Mouse (Mus musculus): Measurements from ENCODE around the gene Adarb1. TPM values are rescaled to one million over a fixed set of nuclear protein-coding genes. Genes with fewer than 3 reads are reported as not detected.

Gene Adarb1
- polyA plus RNA-seq, 1 experiment from 2014 or later: 41.0 TPM

DNA sequence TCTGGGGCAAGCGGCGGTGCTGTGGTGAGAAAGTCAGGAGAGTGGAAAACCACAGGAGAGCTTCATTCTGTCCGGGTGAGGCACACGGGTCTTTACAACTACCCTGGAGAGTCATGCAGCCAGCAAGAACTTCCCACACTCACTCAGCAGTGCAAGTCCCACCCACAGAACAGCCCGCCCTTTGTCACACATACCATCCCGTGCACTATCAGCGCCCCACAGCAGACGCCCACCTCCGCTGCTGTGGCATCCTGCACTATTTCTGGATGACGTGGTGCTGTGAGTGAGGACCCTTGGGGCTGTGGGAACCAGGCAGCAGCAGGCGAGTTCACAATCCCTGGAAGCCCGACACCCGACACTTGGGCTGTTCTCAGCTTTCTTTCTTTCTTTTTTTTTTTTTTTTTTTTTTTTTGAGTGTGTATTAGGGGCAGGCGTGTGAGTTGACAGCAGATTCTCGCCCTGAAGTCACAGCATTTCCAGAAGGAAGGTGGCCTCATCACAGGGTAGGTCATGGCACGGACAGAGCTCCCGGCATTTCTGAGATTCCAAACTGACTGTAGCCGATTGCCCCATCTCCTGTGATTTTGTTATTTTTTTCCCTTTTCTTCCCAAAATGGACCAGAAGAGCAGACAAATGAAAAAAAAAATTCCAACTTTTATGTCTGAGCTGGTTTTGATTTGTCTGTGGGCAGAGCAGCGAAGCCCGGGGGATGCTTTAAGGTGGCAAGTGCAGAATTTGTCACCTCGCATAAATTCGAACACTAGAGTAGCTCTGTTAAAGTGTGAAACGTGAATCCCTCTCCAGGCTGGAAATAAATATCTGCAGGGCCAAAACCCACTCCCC lies 31.5 kb upstream of the Adarb1 start:
- ATAC-seq (ENCODE audit: borderline replicate concordance, extremely low read depth, low FRiP score, low TSS enrichment): peak; percentile 66; the same call in 1 of the 2 replicates
- Histone ChIP-seq H3K4me3 (peak overlapping the region; percentile 28), H3K4me2 (peak overlapping the region; percentile 52), H3K9ac (peak overlapping the region; percentile 27), H3K9me3 (no peaks in the 10 kb centered on the region; the same call in 1 of the 2 replicates), H3K4me1 (peaks cover 26% of the 10 kb centered on the region), H3K27me3 (no peaks in the 10 kb centered on the region), H3K27ac (peak overlapping the region; percentile 56), H3K36me3 (no peaks in the 10 kb centered on the region)
- WGBS: 16% methylated on average over 23 of the region's 23 CpGs

- Histone ChIP-seq H3K4me2 (peak overlapping the region; percentile 52), H3K4me3 (peak overlapping the region; percentile 28), H3K27me3 (no peaks in the 10 kb centered on the region), H3K9me3 (no peaks in the 10 kb centered on the region; the same call in 1 of the 2 replicates), H3K27ac (peak overlapping the region; percentile 56), H3K9ac (peak overlapping the region; percentile 27; the same call in 1 of the 2 replicates), H3K36me3 (no peaks in the 10 kb centered on the region), H3K4me1 (peaks cover 26% of the 10 kb centered on the region)
- 27% methylated on average over 6 of the region's 6 CpGs for WGBS
- 0 out of 2 replicates have a peak, but pooled peaks have one; percentile 14 for ATAC-seq (ENCODE audit: borderline replicate concordance, extremely low read depth, low FRiP score, low TSS enrichment)
Measured at GRCm38 (mm10) chr10:77448698-77449247, 30.7 kb upstream of the Adarb1 start.

DNA sequence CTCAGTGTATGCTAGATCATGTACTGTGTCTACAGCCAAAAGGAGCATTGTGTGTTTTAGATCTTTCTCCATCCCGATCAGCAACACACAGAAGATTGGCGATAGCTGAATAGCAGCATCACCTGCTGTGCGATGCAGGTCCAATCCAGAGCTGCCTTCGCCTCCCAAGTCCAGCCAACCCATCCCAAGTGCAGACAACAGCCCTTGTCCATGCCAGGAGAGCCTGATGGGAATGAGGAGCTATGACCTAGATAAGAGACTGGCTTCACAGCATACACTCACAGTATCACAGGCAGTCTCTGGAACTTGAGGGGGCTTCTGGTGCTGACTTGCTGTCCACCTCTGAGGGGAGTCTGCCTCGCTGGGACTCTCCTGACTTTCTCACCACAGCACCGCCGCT lies 30.1 kb upstream of the Adarb1 start:
- H3K4me1 ChIP-seq: peaks cover 26% of the 10 kb centered on the region
- H3K9me3 ChIP-seq: no peaks in the 10 kb centered on the region; the same call in 1 of the 2 replicates
- H3K36me3 ChIP-seq: no peaks in the 10 kb centered on the region
- no peak overlapping the region for H3K4me2 ChIP-seq
- no peaks in the 10 kb centered on the region for H3K27me3 ChIP-seq
- no peak overlapping the region for H3K9ac ChIP-seq
- H3K27ac ChIP-seq: no peak overlapping the region
- ATAC-seq (ENCODE audit: borderline replicate concordance, extremely low read depth, low FRiP score, low TSS enrichment): no peak
- H3K4me3 ChIP-seq: no peak overlapping the region
- 77% methylated on average over 7 of the region's 7 CpGs for WGBS

- WGBS: 14% methylated on average over 2 of the region's 2 CpGs
- H3K36me3 ChIP-seq: no peaks in the 10 kb centered on the region
- no peak overlapping the region for H3K4me2 ChIP-seq
- no peak overlapping the region for H3K4me3 ChIP-seq
- H3K9ac ChIP-seq: no peak overlapping the region
- H3K27me3 ChIP-seq: no peaks in the 10 kb centered on the region
- H3K4me1 ChIP-seq: peaks cover 26% of the 10 kb centered on the region
- ATAC-seq (ENCODE audit: borderline replicate concordance, extremely low read depth, low FRiP score, low TSS enrichment): no peak
- H3K9me3 ChIP-seq: no peaks in the 10 kb centered on the region; the same call in 1 of the 2 replicates
- no peak overlapping the region for H3K27ac ChIP-seq
Measured at GRCm38 (mm10) chr10:77447755-77448154, 29.7 kb upstream of the Adarb1 start.

DNA sequence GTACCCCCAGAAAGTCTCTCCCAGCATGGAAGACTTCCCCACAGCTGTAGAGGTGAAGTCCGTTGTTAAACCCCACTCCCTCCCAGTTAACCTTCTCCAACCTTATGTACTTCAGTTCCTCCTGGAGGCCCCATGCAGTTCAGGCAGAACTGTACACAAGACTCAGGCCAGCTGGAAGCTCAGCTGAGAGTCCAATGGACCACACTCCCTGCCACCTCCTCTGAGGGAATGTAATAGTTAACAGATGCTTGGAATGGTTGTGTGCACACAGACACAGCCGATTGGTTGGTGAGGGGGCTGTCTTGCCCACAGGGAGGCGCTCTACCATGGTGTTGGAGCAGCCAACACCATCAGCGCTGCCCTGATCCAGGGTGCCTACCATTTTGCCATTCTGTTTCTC lies 24.2 kb upstream of the Adarb1 start:
- no peak overlapping the region for H3K4me2 ChIP-seq
- H3K36me3 ChIP-seq: no peaks in the 10 kb centered on the region
- no peak for ATAC-seq (ENCODE audit: borderline replicate concordance, extremely low read depth, low FRiP score, low TSS enrichment)
- H3K4me3 ChIP-seq: no peak overlapping the region
- WGBS: 79% methylated on average over 4 of the region's 4 CpGs
- H3K9me3 ChIP-seq: no peaks in the 10 kb centered on the region; the same call in 1 of the 2 replicates
- peaks cover 23% of the 10 kb centered on the region for H3K4me1 ChIP-seq
- H3K27me3 ChIP-seq: no peaks in the 10 kb centered on the region
- no peak overlapping the region for H3K27ac ChIP-seq
- no peak overlapping the region for H3K9ac ChIP-seq

DNA sequence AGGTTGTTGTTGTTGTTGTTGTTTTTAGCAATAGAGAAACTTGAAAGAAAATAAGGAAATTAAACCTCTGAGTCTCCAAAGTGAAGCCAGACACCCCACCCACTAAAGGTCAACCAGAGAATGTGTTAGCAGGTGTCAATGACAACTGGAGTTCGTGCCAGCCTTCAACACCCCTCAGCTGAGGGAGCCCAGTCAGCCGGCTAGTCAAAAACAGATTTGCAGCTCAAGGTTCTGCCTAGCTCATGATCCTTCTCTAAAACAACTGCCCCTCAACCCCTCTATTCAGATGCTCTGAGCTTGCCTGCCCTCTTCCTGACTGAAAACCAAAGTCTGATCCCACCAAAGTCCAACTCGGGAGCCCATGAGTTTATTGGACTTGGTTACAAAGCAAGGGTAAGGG lies 23.7 kb upstream of the Adarb1 start:
- no peak for ATAC-seq (ENCODE audit: borderline replicate concordance, extremely low read depth, low FRiP score, low TSS enrichment)

DNA sequence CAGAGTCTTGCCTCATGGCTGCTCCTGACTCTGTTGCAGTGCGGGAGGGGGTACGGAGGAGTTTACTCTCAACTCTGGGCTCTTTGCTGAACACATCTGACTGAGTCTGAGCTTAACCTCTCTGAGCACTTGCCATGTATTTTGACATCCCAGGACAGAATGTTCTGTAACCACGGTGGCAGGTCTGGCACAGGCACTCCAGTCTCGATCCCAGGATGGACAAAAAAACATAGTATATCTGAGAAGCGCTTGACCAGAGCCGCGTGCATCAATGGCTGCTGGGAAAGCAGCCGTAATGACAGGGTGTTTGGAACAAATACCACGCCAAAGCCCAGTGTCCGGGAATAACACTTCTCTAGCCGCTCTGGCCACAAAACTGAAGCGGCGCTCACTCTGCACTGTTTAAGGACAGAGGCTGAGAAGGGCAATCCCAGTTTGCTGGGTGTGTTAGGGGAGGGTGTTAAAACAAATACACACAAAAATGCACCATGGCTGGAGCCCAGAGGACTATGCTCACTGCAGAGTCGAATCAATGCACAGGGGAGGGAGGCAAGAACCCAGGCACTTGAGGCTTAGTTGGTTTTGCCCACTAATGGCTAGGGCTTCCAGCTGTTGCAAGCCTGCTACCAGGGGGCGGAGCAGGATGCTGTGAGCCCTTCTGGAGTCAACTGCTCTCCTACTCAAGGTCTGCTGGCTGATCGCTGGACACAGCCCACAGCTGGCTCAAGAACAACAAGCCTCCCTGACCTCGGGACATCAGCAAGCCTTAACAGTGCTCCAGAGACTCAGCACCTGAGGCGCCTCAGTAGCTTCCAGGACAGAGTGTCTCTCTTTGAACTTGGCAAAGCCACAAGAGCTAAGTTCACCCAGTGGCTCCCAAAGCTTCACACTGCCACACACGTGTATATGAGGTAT lies 23.0 kb upstream of the Adarb1 start:
- 28% methylated on average over 19 of the region's 19 CpGs for WGBS
- Histone ChIP-seq H3K4me2 (peak overlapping the region; percentile 29), H3K9ac (no peak overlapping the region), H3K9me3 (no peaks in the 10 kb centered on the region; the same call in 1 of the 2 replicates), H3K4me1 (peaks cover 23% of the 10 kb centered on the region), H3K27ac (peak overlapping the region; percentile 54), H3K27me3 (no peaks in the 10 kb centered on the region), H3K36me3 (no peaks in the 10 kb centered on the region), H3K4me3 (no peak overlapping the region)
- peak; percentile 82 for ATAC-seq (ENCODE audit: borderline replicate concordance, extremely low read depth, low FRiP score, low TSS enrichment)

More for the DNA sequence above, 23.7 kb upstream of the Adarb1 start:
- H3K4me3 ChIP-seq: no peak overlapping the region
- no peaks in the 10 kb centered on the region for H3K27me3 ChIP-seq
- H3K9ac ChIP-seq: no peak overlapping the region
- no peaks in the 10 kb centered on the region; the same call in 1 of the 2 replicates for H3K9me3 ChIP-seq
- H3K27ac ChIP-seq: peak overlapping the region; percentile 54
- H3K4me2 ChIP-seq: no peak overlapping the region
- H3K4me1 ChIP-seq: peaks cover 23% of the 10 kb centered on the region
- H3K36me3 ChIP-seq: no peaks in the 10 kb centered on the region
- 65% methylated on average over 3 of the region's 3 CpGs for WGBS

GRCm38 (mm10) chr10:77440286-77440685 lies 22.2 kb upstream of the Adarb1 start:
- Histone ChIP-seq H3K4me2 (peak overlapping the region; percentile 29; the same call in 1 of the 2 replicates), H3K36me3 (no peaks in the 10 kb centered on the region), H3K4me3 (no peak overlapping the region), H3K9me3 (no peaks in the 10 kb centered on the region; the same call in 1 of the 2 replicates), H3K4me1 (peaks cover 23% of the 10 kb centered on the region), H3K9ac (no peak overlapping the region), H3K27ac (peak overlapping the region; percentile 54; the same call in 1 of the 2 replicates), H3K27me3 (no peaks in the 10 kb centered on the region)
- ATAC-seq (ENCODE audit: borderline replicate concordance, extremely low read depth, low FRiP score, low TSS enrichment): 0 out of 2 replicates have a peak, but pooled peaks have one; percentile 27
- WGBS: 43% methylated on average over 6 of the region's 6 CpGs

DNA sequence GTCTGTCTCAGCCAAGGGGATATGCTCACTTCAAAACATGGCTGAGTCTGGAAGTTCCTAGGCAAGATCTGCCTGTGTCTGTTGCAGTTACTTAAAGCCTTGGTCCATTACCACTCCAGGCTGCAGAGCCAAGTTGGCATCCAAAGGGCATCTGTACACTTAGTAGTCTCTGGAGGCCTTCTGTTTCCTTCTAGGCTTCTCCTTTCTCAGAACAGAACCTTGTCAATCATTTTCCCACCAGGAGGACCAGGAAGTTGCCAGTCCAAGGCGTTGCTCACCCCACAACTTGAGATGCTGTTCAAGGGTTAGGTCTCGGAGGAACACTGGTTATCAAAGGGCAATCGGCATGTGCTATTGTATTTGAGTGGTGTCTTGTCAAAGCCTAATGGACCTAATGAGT lies 21.0 kb upstream of the Adarb1 start:
- Histone ChIP-seq H3K9ac (no peak overlapping the region), H3K36me3 (no peaks in the 10 kb centered on the region), H3K4me3 (no peak overlapping the region), H3K9me3 (no peaks in the 10 kb centered on the region), H3K4me1 (peaks cover 30% of the 10 kb centered on the region), H3K27ac (no peak overlapping the region), H3K4me2 (no peak overlapping the region), H3K27me3 (no peaks in the 10 kb centered on the region)
- ATAC-seq (ENCODE audit: borderline replicate concordance, extremely low read depth, low FRiP score, low TSS enrichment): no peak
- WGBS: 80% methylated on average over 3 of the region's 3 CpGs

DNA sequence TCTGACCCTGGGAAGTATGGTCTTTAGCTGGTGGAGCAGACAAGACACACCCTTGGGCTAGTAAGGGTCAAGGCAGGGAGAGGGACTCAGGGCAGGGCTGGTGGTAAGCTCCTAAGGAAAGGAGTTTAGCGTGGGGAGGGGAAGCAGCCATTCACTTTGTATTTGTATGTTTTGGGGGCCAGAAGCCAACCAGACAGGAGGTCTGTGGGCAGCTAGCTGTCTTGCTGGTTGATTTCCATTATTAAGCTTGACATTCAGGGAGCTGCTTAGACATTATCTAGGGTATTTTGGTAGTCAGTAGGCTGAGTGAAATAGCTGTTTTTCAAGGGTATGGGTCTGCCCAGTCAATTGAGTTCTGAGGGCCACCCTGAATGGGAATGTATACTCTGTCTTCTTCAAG lies 20.0 kb upstream of the Adarb1 start:
- no peak overlapping the region for H3K27ac ChIP-seq
- H3K27me3 ChIP-seq: no peaks in the 10 kb centered on the region
- peaks cover 30% of the 10 kb centered on the region for H3K4me1 ChIP-seq
- H3K9ac ChIP-seq: no peak overlapping the region
- no peaks in the 10 kb centered on the region for H3K36me3 ChIP-seq
- WGBS: 33% methylated on average over 1 of the region's 1 CpGs
- no peak overlapping the region for H3K4me3 ChIP-seq
- H3K9me3 ChIP-seq: no peaks in the 10 kb centered on the region
- ATAC-seq (ENCODE audit: borderline replicate concordance, extremely low read depth, low FRiP score, low TSS enrichment): no peak
- no peak overlapping the region for H3K4me2 ChIP-seq

GRCm38 (mm10) chr10:77435343-77435742 lies 17.3 kb upstream of the Adarb1 start:
- Histone ChIP-seq H3K36me3 (no peaks in the 10 kb centered on the region), H3K4me1 (peaks cover 9% of the 10 kb centered on the region), H3K9ac (no peak overlapping the region), H3K27me3 (no peaks in the 10 kb centered on the region), H3K4me2 (no peak overlapping the region), H3K4me3 (no peak overlapping the region), H3K9me3 (no peaks in the 10 kb centered on the region), H3K27ac (no peak overlapping the region)
- ATAC-seq (ENCODE audit: borderline replicate concordance, extremely low read depth, low FRiP score, low TSS enrichment): no peak
- WGBS: 66% methylated on average over 4 of the region's 4 CpGs

Data from lung, embryonic 15.5 days (tissue).